20 mouse cellular contexts compared by ENCODE assay signal in the genomic region with DNA sequence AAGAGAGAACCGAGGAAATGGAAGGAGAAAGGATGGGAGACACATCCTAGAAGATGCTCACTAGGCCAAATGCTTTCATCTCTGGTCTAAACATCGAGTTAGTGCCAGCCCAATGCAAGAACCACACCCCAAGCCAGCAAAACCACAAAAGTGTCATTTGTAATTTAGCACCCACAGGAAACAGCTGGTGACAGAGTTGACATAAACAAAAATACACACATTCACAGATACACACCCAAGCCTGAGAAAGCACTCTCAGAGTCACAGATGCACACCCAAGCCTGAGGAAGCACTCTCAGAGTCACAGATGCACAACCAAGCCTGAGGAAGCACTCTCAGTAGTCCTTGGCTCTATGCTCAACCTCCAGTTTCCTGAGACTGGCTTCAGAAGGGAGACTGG. TPM values are rescaled to one million over a fixed set of nuclear protein-coding genes. Genes with fewer than 3 reads are reported as not detected.
DNase-seq lines count a peak whose midpoint lies in the region; ATAC-seq and TF ChIP-seq lines count a peak whose summit lies in the region.
"Had no signal": no experiment of that assay in that cellular context is flagged by ENCODE, and none has a peak within 500 bp of the region (broad histone marks: within the 10 kb centered on the region; RNA-seq: fewer than 3 reads in every experiment).

No protein-coding gene starts in this region.

- H3K27me3 ChIP-seq in intestine, postnatal 0 days (replicated peaks; ENCODE audit: control insufficient read depth, insufficient read depth, low read length) = no peaks in the 10 kb centered on the region
- H3K27me3 ChIP-seq: limb, embryonic 13.5 days; midbrain, embryonic 15.5 days; neural tube, embryonic 13.5 days had no signal

- H3K9me3 ChIP-seq in intestine, postnatal 0 days (ENCODE audit: control insufficient read depth) = no peaks in the 10 kb centered on the region
- H3K9me3 ChIP-seq: midbrain, embryonic 15.5 days; neural tube, embryonic 13.5 days had no signal

- no peaks in the 10 kb centered on the region for H3K4me1 ChIP-seq in intestine, postnatal 0 days (replicated peaks; ENCODE audit: control insufficient read depth, insufficient read depth, low read length)
- H3K4me1 ChIP-seq: limb, embryonic 13.5 days; midbrain, embryonic 15.5 days; neural tube, embryonic 13.5 days had no signal

- no peak for TF ChIP-seq CTCF in intestine, postnatal 0 days (IDR thresholded peaks at IDR 0.05; ENCODE audit: low read depth)

- 62% methylated on average over 2 of the region's 2 CpGs for WGBS in intestine, postnatal 0 days

- H3K4me3 ChIP-seq in intestine, postnatal 0 days (ENCODE audit: low read depth, low read length) = no peak overlapping the region
- H3K4me3 ChIP-seq: limb, embryonic 13.5 days; midbrain, embryonic 15.5 days; neural tube, embryonic 13.5 days had no signal

- no peak overlapping the region for H3K27ac ChIP-seq in intestine, postnatal 0 days (ENCODE audit: low read depth, low read length)
- H3K27ac ChIP-seq: kidney, postnatal 0 days; limb, embryonic 13.5 days; midbrain, embryonic 15.5 days; neural tube, embryonic 13.5 days had no signal

- no peaks in the 10 kb centered on the region for H3K36me3 ChIP-seq in intestine, postnatal 0 days (ENCODE audit: control insufficient read depth, insufficient read depth)
- H3K36me3 ChIP-seq: limb, embryonic 13.5 days; midbrain, embryonic 15.5 days; neural tube, embryonic 13.5 days had no signal

- H3K9ac ChIP-seq in intestine, postnatal 0 days (ENCODE audit: low read depth, low read length) = no peak overlapping the region
- H3K9ac ChIP-seq: limb, embryonic 13.5 days; liver, postnatal 0 days; midbrain, embryonic 15.5 days; neural tube, embryonic 13.5 days had no signal

- ATAC-seq in common myeloid progenitor, adult 5-6 weeks (replicated peaks; ENCODE audit: low read depth, poor library complexity, severe bottlenecking) = peak; percentile 34; the same call in 1 of the 2 replicates
- ATAC-seq in intestine, postnatal 0 days = no peak
- ATAC-seq: liver, postnatal 0 days; midbrain, embryonic 15.5 days had no signal

- no peak overlapping the region for H3K4me2 ChIP-seq in intestine, postnatal 0 days (replicated peaks; ENCODE audit: low read depth)
- H3K4me2 ChIP-seq: heart, embryonic 11.5 days; limb, embryonic 13.5 days; midbrain, embryonic 15.5 days; neural tube, embryonic 13.5 days had no signal

- DNase-seq in lung, postnatal 36 days = peak; percentile 22
- DNase-seq in lung, postnatal 10 days = no peak
- DNase-seq in CD4-positive helper T cell, adult 2 months (ENCODE audit: low read depth, low spot score) = peak; percentile 86
- DNase-seq in natural killer cell, adult 2 months (ENCODE audit: low spot score in 2 of 2) = peak; percentile 70 to 85
- no peak for DNase-seq in embryo, embryonic 10.5 days (ENCODE audit: low spot score)
- no peak for DNase-seq in kidney, adult 18-20 months
- DNase-seq: adrenal gland, adult 2 months; cerebellum, adult 2 months; gastrocnemius, postnatal 14 days; heart, postnatal 4 days; liver, postnatal 0 days; right cerebral cortex, postnatal 4 days had no signal

RNA-seq across cellular contexts. Expression of a gene that starts 15.1 kb away (rescaled TPM):
- total RNA-seq in common myeloid progenitor, adult 5-6 weeks (2017) = 54.9 and 73.1 TPM in 2 replicates
- polyA plus RNA-seq in intestine, postnatal 0 days (2015; fragmentation: Nextera tagmentation; extraction: Ambion mirVana) = 29.2 and 30.2 TPM in 2 replicates

RNA-seq across cellular contexts. Expression of a gene that starts 27.5 kb away (rescaled TPM):
- 24.7 and 29.1 TPM in 2 replicates for total RNA-seq in common myeloid progenitor, adult 5-6 weeks (2017)
- polyA plus RNA-seq in intestine, postnatal 0 days (2015; fragmentation: Nextera tagmentation; extraction: Ambion mirVana) = 15.0 and 17.1 TPM in 2 replicates

RNA-seq across cellular contexts. Expression of a gene that starts 27.9 kb away (rescaled TPM):
- 10.6 and 35.3 TPM in 2 replicates for total RNA-seq in common myeloid progenitor, adult 5-6 weeks (2017)
- 10.7 and 12.3 TPM in 2 replicates for polyA plus RNA-seq in intestine, postnatal 0 days (2015; fragmentation: Nextera tagmentation; extraction: Ambion mirVana)
- polyA plus RNA-seq: adrenal gland, adult 2 months had no signal

RNA-seq across cellular contexts. Expression of a gene that starts 43.2 kb away (rescaled TPM):
- 278 and 335 TPM in 2 replicates for total RNA-seq in common myeloid progenitor, adult 5-6 weeks (2017)
- polyA plus RNA-seq in intestine, postnatal 0 days (2015; fragmentation: Nextera tagmentation; extraction: Ambion mirVana) = 0.09 and 0.13 TPM in 2 replicates
- polyA plus RNA-seq: embryonic facial prominence, embryonic 11.5 days had no signal

RNA-seq across cellular contexts. Expression of a gene that starts 52.1 kb away (rescaled TPM):
- total RNA-seq in common myeloid progenitor, adult 5-6 weeks (2017) = 20.8 and 29.9 TPM in 2 replicates
- 7.4 and 7.6 TPM in 2 replicates for polyA plus RNA-seq in intestine, postnatal 0 days (2015; fragmentation: Nextera tagmentation; extraction: Ambion mirVana)

Comparison
In these comparisons a context has a peak if more than half of its experiments do, and no peak if none do; other contexts are left out.
1. DNase-seq: peak in lung, postnatal 36 days (single experiment), CD4-positive helper T cell, adult 2 months (single experiment) and natural killer cell, adult 2 months (2 of 2); none in lung, postnatal 10 days (single experiment), embryo, embryonic 10.5 days (single experiment) and kidney, adult 18-20 months (single experiment).